Mouse (Mus musculus) embryonic facial prominence, embryonic 10.5 days (tissue): Measurements from ENCODE around the gene Gm33543. TPM values are rescaled to one million over a fixed set of nuclear protein-coding genes. Genes with fewer than 3 reads are reported as not detected.

ENCODE experiments used
- DNase-seq: peaks from one replicate; pipeline ENCODE4 v3.0.0-alpha.2; 2017; ENCODE audit warnings: low spot score
- H3K27ac ChIP-seq: fragments of 300-500 bp; sonication (generic); replicated peaks from 2 replicates; pipeline ENCODE4 v1.5.1; 2016; ENCODE audit warnings: mild to moderate bottlenecking
- H3K27me3 ChIP-seq: fragments of 300-500 bp; sonication (generic); replicated peaks from 2 replicates; pipeline ENCODE4 v1.6.1; 2016; ENCODE audit warnings: low read depth, mild to moderate bottlenecking; ENCODE audit not compliant: poor library complexity, severe bottlenecking
- H3K36me3 ChIP-seq: fragments of 300-500 bp; sonication (generic); replicated peaks from 2 replicates; pipeline ENCODE4 v1.6.1; 2016; ENCODE audit warnings: mild to moderate bottlenecking, moderate library complexity
- H3K4me1 ChIP-seq: fragments of 300-500 bp; sonication (generic); 2 replicates; pipeline ENCODE4 v1.6.1; 2016
- H3K4me3 ChIP-seq: fragments of 300-500 bp; sonication (generic); 2 replicates; pipeline ENCODE4 v1.5.1; 2016; ENCODE audit warnings: mild to moderate bottlenecking, moderate library complexity
- H3K9me3 ChIP-seq: fragments of 300-500 bp; sonication (generic); 2 replicates; pipeline ENCODE4 v1.6.1; 2016; ENCODE audit warnings: mild to moderate bottlenecking
- WGBS: fragments of 180-500 bp; shearing (Covaris S2); methylation state at CpG from one replicate; pipeline ENCODE4 v1.1.7; 2016; 5-methylcytosine and 5-hydroxymethylcytosine counted together
- polyA plus RNA-seq: library from polyadenylated mRNA; unstranded; fragments of >200 nt; fragmentation: Nextera tagmentation; extraction: Ambion mirVana; gene quantifications from 2 replicates; pipeline ENCODE4 v1.2.1, GENCODE M21; 2016

The Gm33543 gene
- polyA plus RNA-seq, 1 experiment from 2014 or later: not detected

- Histone ChIP-seq H3K27ac (no peak overlapping the region), H3K36me3 (no peaks in the 10 kb centered on the region), H3K4me3 (no peak overlapping the region), H3K4me1 (peaks cover 7% of the 10 kb centered on the region; the same call in 1 of the 2 replicates), H3K27me3 (no peaks in the 10 kb centered on the region), H3K9me3 (no peaks in the 10 kb centered on the region)
- 89% methylated on average over 2 of the region's 2 CpGs for WGBS
- no peak for DNase-seq
Observed at GRCm38 (mm10) chr10:95787176-95787575, 55.6 kb downstream of the Gm33543 start.

GRCm38 (mm10) chr10:95784837-95785236 lies 57.9 kb downstream of the Gm33543 start:
- Histone ChIP-seq H3K27ac (no peak overlapping the region), H3K9me3 (no peaks in the 10 kb centered on the region), H3K4me3 (no peak overlapping the region), H3K36me3 (no peaks in the 10 kb centered on the region), H3K4me1 (0 out of 2 replicates have a peak, but pooled peaks cover 6% of the 10 kb centered on the region), H3K27me3 (no peaks in the 10 kb centered on the region)
- no peak for DNase-seq
- 67% methylated on average over 7 of the region's 7 CpGs for whole genome bisulfite sequencing

GRCm38 (mm10) chr10:95780881-95781600 lies 61.7 kb downstream of the Gm33543 start:
- 86% methylated on average over 8 of the region's 8 CpGs for WGBS
- DNase-seq: no peak
- Histone ChIP-seq H3K4me1 (0 out of 2 replicates have a peak, but pooled peaks cover 6% of the 10 kb centered on the region), H3K4me3 (no peak overlapping the region), H3K27ac (no peak overlapping the region), H3K9me3 (no peaks in the 10 kb centered on the region), H3K27me3 (no peaks in the 10 kb centered on the region), H3K36me3 (no peaks in the 10 kb centered on the region)

- H3K27ac ChIP-seq: no peak overlapping the region
- no peaks in the 10 kb centered on the region for H3K9me3 ChIP-seq
- no peak for DNase-seq
- no peaks in the 10 kb centered on the region for H3K36me3 ChIP-seq
- 0 out of 2 replicates have a peak, but pooled peaks cover 5% of the 10 kb centered on the region for H3K4me1 ChIP-seq
- H3K27me3 ChIP-seq: no peaks in the 10 kb centered on the region
- no peak overlapping the region for H3K4me3 ChIP-seq
- 88% methylated on average over 13 of the region's 13 CpGs for whole genome bisulfite sequencing
Observed at GRCm38 (mm10) chr10:95779801-95780385, 62.8 kb downstream of the Gm33543 start.

- DNase-seq: no peak
- 91% methylated on average over 8 of the region's 8 CpGs for WGBS
- Histone ChIP-seq H3K36me3 (no peaks in the 10 kb centered on the region), H3K4me3 (no peak overlapping the region), H3K27ac (no peak overlapping the region), H3K4me1 (0 out of 2 replicates have a peak, but pooled peaks cover 3% of the 10 kb centered on the region), H3K27me3 (no peaks in the 10 kb centered on the region), H3K9me3 (no peaks in the 10 kb centered on the region)
Observed at GRCm38 (mm10) chr10:95778622-95779021, 64.1 kb downstream of the Gm33543 start.

- Histone ChIP-seq H3K9me3 (no peaks in the 10 kb centered on the region), H3K27me3 (no peaks in the 10 kb centered on the region), H3K4me1 (0 out of 2 replicates have a peak, but pooled peaks cover 3% of the 10 kb centered on the region), H3K36me3 (no peaks in the 10 kb centered on the region), H3K4me3 (no peak overlapping the region), H3K27ac (no peak overlapping the region)
- WGBS: 89% methylated on average over 15 of the region's 15 CpGs
- no peak for DNase-seq
Observed at GRCm38 (mm10) chr10:95777701-95778320, 64.9 kb downstream of the Gm33543 start.

GRCm38 (mm10) chr10:95777071-95777470 lies 65.7 kb downstream of the Gm33543 start:
- H3K36me3 ChIP-seq: no peaks in the 10 kb centered on the region
- H3K27ac ChIP-seq: no peak overlapping the region
- 83% methylated on average over 1 of the region's 1 CpGs for WGBS
- H3K9me3 ChIP-seq: no peaks in the 10 kb centered on the region
- H3K4me1 ChIP-seq: 0 out of 2 replicates have a peak, but pooled peaks cover 3% of the 10 kb centered on the region
- DNase-seq: no peak
- no peak overlapping the region for H3K4me3 ChIP-seq
- H3K27me3 ChIP-seq: no peaks in the 10 kb centered on the region

- WGBS: 88% methylated on average over 7 of the region's 7 CpGs
- Histone ChIP-seq H3K36me3 (no peaks in the 10 kb centered on the region), H3K27me3 (no peaks in the 10 kb centered on the region), H3K4me3 (no peak overlapping the region), H3K4me1 (no peaks in the 10 kb centered on the region), H3K9me3 (no peaks in the 10 kb centered on the region), H3K27ac (no peak overlapping the region)
- no peak for DNase-seq
Observed at GRCm38 (mm10) chr10:95774856-95775255, 67.9 kb downstream of the Gm33543 start.

GRCm38 (mm10) chr10:95774001-95774628 lies 68.6 kb downstream of the Gm33543 start:
- 81% methylated on average over 9 of the region's 9 CpGs for WGBS
- H3K36me3 ChIP-seq: no peaks in the 10 kb centered on the region
- H3K9me3 ChIP-seq: no peaks in the 10 kb centered on the region
- H3K4me1 ChIP-seq: no peaks in the 10 kb centered on the region
- H3K4me3 ChIP-seq: no peak overlapping the region
- no peak for DNase-seq
- no peaks in the 10 kb centered on the region for H3K27me3 ChIP-seq
- no peak overlapping the region for H3K27ac ChIP-seq

Other genes with a start within 250 kb of the Gm33543 start
- not detected in 2 replicates for gene Anapc15-ps, start 169.5 kb downstream of the Gm33543 start, polyA plus RNA-seq
- 9.0 and 10.2 TPM in 2 replicates for gene Eea1, start 97.7 kb upstream of the Gm33543 start, polyA plus RNA-seq